Comparison of ENCODE assay signal across 15 mouse cellular contexts in genomic region chr14:103341385-103342294, GRCm38 (mm10). TPM values are rescaled to one million over a fixed set of nuclear protein-coding genes. Genes with fewer than 3 reads are reported as not detected.
DNase-seq lines count a peak whose midpoint lies in the region; ATAC-seq and TF ChIP-seq lines count a peak whose summit lies in the region.
"Had no signal": no experiment of that assay in that cellular context is flagged by ENCODE, and none has a peak within 500 bp of the region (broad histone marks: within the 10 kb centered on the region; RNA-seq: fewer than 3 reads in every experiment).

No protein-coding gene starts in this region.

- peaks cover 36% of the 10 kb centered on the region for H3K4me1 ChIP-seq in heart, embryonic 13.5 days
- peaks cover 10% of the 10 kb centered on the region for H3K4me1 ChIP-seq in limb, embryonic 10.5 days
- H3K4me1 ChIP-seq in forebrain, postnatal 0 days (ENCODE audit: insufficient read depth) = peaks cover 19% of the 10 kb centered on the region

- DNase-seq in heart, postnatal 10 days = no peak
- DNase-seq in 416B (ENCODE audit: low read depth) = peak; percentile 67
- DNase-seq in adrenal gland, adult 2 months = peak; percentile 56
- peak; percentile 26 for DNase-seq in induced T-regulatory cell, adult 2 months (ENCODE audit: low read depth)
- no peak for DNase-seq in limb, embryonic 10.5 days (ENCODE audit: low spot score)
- DNase-seq in forebrain, postnatal 0 days = no peak
- DNase-seq: cerebellum, postnatal 36 days; heart, adult 18-20 months; layer of hippocampus, adult 9-11 months; lung, adult 2 months had no signal

- H3K27me3 ChIP-seq in heart, embryonic 13.5 days (replicated peaks) = no peaks in the 10 kb centered on the region
- H3K27me3 ChIP-seq in limb, embryonic 10.5 days (ENCODE audit: low read depth, poor library complexity, severe bottlenecking) = no peaks in the 10 kb centered on the region
- no peaks in the 10 kb centered on the region for H3K27me3 ChIP-seq in forebrain, postnatal 0 days (ENCODE audit: insufficient read depth, low read length)
- H3K27me3 ChIP-seq: forebrain, embryonic 12.5 days; intestine, embryonic 15.5 days had no signal

- 59% methylated on average over 1 of the region's 1 CpGs for WGBS in heart, embryonic 13.5 days
- 78% methylated on average over 1 of the region's 1 CpGs for WGBS in limb, embryonic 10.5 days
- 73% methylated on average over 1 of the region's 1 CpGs for WGBS in forebrain, postnatal 0 days

- intact Hi-C loops in heart, postnatal 10 days (cut with DNase I) = no loop called here

- H3K9ac ChIP-seq in heart, embryonic 13.5 days = no peak overlapping the region
- H3K9ac ChIP-seq in forebrain, postnatal 0 days = no peak overlapping the region
- H3K9ac ChIP-seq: forebrain, embryonic 12.5 days; intestine, embryonic 15.5 days had no signal

- no peak for TF ChIP-seq CTCF in forebrain, postnatal 0 days (IDR thresholded peaks at IDR 0.05; ENCODE audit: low read depth)

- H3K4me3 ChIP-seq in heart, embryonic 13.5 days = no peak overlapping the region
- no peak overlapping the region for H3K4me3 ChIP-seq in limb, embryonic 10.5 days
- H3K4me3 ChIP-seq in forebrain, postnatal 0 days (ENCODE audit: low read depth, low read length) = no peak overlapping the region
- H3K4me3 ChIP-seq: forebrain, embryonic 12.5 days; intestine, embryonic 15.5 days had no signal

- no peaks in the 10 kb centered on the region for H3K9me3 ChIP-seq in heart, embryonic 13.5 days
- H3K9me3 ChIP-seq in limb, embryonic 10.5 days (replicated peaks) = no peaks in the 10 kb centered on the region
- no peaks in the 10 kb centered on the region for H3K9me3 ChIP-seq in forebrain, postnatal 0 days (ENCODE audit: low read length)
- H3K9me3 ChIP-seq: forebrain, embryonic 12.5 days; intestine, embryonic 15.5 days had no signal

- H3K4me2 ChIP-seq in heart, embryonic 13.5 days = no peak overlapping the region
- no peak overlapping the region for H3K4me2 ChIP-seq in forebrain, postnatal 0 days (ENCODE audit: low read depth)
- H3K4me2 ChIP-seq: forebrain, embryonic 12.5 days; intestine, embryonic 15.5 days had no signal

- no peak for ATAC-seq in heart, embryonic 13.5 days (ENCODE audit: extremely low read depth, insufficient number of reproducible peaks, low FRiP score, low TSS enrichment)
- ATAC-seq in erythroid progenitor cell, adult 5-6 weeks (replicated peaks; ENCODE audit: low FRiP score, poor library complexity, severe bottlenecking) = no peak
- no peak for ATAC-seq in forebrain, postnatal 0 days
- ATAC-seq: intestine, embryonic 15.5 days; midbrain, embryonic 16.5 days had no signal

- no peaks in the 10 kb centered on the region for H3K36me3 ChIP-seq in heart, embryonic 13.5 days
- no peaks in the 10 kb centered on the region for H3K36me3 ChIP-seq in limb, embryonic 10.5 days
- no peaks in the 10 kb centered on the region for H3K36me3 ChIP-seq in forebrain, postnatal 0 days (ENCODE audit: insufficient read depth)
- H3K36me3 ChIP-seq: forebrain, embryonic 12.5 days; intestine, embryonic 15.5 days had no signal

- H3K27ac ChIP-seq in heart, embryonic 13.5 days (replicated peaks) = 0 out of 2 replicates have a peak overlapping the region, but pooled peaks have one; percentile 24
- no peak overlapping the region for H3K27ac ChIP-seq in limb, embryonic 10.5 days
- no peak overlapping the region for H3K27ac ChIP-seq in forebrain, postnatal 0 days (ENCODE audit: low read depth, low read length)
- H3K27ac ChIP-seq: forebrain, embryonic 12.5 days; intestine, embryonic 15.5 days had no signal

RNA-seq across cellular contexts. Expression of gene Mycbp2, which starts 5.0 kb away (rescaled TPM):
- 9.6 and 11.4 TPM in 2 replicates for polyA plus RNA-seq in heart, embryonic 13.5 days (2015; fragmentation: Nextera tagmentation; extraction: Ambion mirVana)
- total RNA-seq in heart, postnatal 10 days (2021) = 10 to 100 TPM; 32.6 to 35.3 TPM
- 10 to 100 TPM; 46.3 to 53.7 TPM for total RNA-seq in adrenal gland, adult 2 months (2021)
- polyA plus RNA-seq in adrenal gland, adult 2 months (2012; rRNA removed) = 11.9 and 16.0 TPM in 2 replicates
- 17.3 and 26.0 TPM in 2 replicates for total RNA-seq in erythroid progenitor cell, adult 5-6 weeks (2015; ENCODE audit: low replicate concordance)
- 14.5 and 14.9 TPM in 2 replicates for total RNA-seq in erythroid progenitor cell, adult 5-6 weeks (2017; ENCODE audit: low replicate concordance)
- polyA plus RNA-seq in limb, embryonic 10.5 days (2016; fragmentation: Nextera tagmentation; extraction: Ambion mirVana) = 13.4 and 16.2 TPM in 2 replicates
- 93.1 and 113 TPM in 2 replicates for total RNA-seq in forebrain, postnatal 0 days (2014; rRNA removed)
- 35.2 and 49.3 TPM in 2 replicates for polyA plus RNA-seq in forebrain, postnatal 0 days (2015; fragmentation: Nextera tagmentation; extraction: Ambion mirVana)

Comparison
In these comparisons a context has a peak if more than half of its experiments do, and no peak if none do; other contexts are left out.
1. DNase-seq: peak in 416B (single experiment), adrenal gland, adult 2 months (single experiment) and induced T-regulatory cell, adult 2 months (single experiment); none in heart, postnatal 10 days (0 of 2), limb, embryonic 10.5 days (single experiment) and forebrain, postnatal 0 days (single experiment).